8 mouse cellular contexts compared by ENCODE assay signal in genomic region chr16:33944772-33945171, GRCm38 (mm10). TPM values are rescaled to one million over a fixed set of nuclear protein-coding genes. Genes with fewer than 3 reads are reported as not detected.
DNase-seq lines count a peak whose midpoint lies in the region; ATAC-seq lines count a peak whose summit lies in the region.
"Had no signal": no experiment of that assay in that cellular context is flagged by ENCODE, and none has a peak within 500 bp of the region (broad histone marks: within the 10 kb centered on the region; RNA-seq: fewer than 3 reads in every experiment).

No protein-coding gene starts in this region.

- no peaks in the 10 kb centered on the region for H3K9me3 ChIP-seq in hindbrain, embryonic 10.5 days
- H3K9me3 ChIP-seq in hindbrain, embryonic 13.5 days, result no peaks in the 10 kb centered on the region
- no peaks in the 10 kb centered on the region for H3K9me3 ChIP-seq in heart, embryonic 13.5 days
- H3K9me3 ChIP-seq: neural tube, embryonic 13.5 days had no signal

- H3K9ac ChIP-seq in hindbrain, embryonic 13.5 days, result no peak overlapping the region
- H3K9ac ChIP-seq in heart, embryonic 13.5 days, result peak overlapping the region; percentile 5; the same call in 1 of the 2 replicates
- H3K9ac ChIP-seq: neural tube, embryonic 13.5 days had no signal

- no peak overlapping the region for H3K4me3 ChIP-seq in hindbrain, embryonic 10.5 days
- H3K4me3 ChIP-seq in hindbrain, embryonic 13.5 days, result no peak overlapping the region
- H3K4me3 ChIP-seq in heart, embryonic 13.5 days, result no peak overlapping the region
- H3K4me3 ChIP-seq: neural tube, embryonic 13.5 days had no signal

- 44% methylated on average over 6 of the region's 6 CpGs for WGBS in hindbrain, embryonic 10.5 days
- 42% methylated on average over 6 of the region's 6 CpGs for WGBS in hindbrain, embryonic 13.5 days
- 21% methylated on average over 6 of the region's 6 CpGs for WGBS in heart, embryonic 13.5 days

- no peaks in the 10 kb centered on the region; the same call in 1 of the 2 replicates for H3K36me3 ChIP-seq in hindbrain, embryonic 10.5 days
- H3K36me3 ChIP-seq in hindbrain, embryonic 13.5 days, result no peaks in the 10 kb centered on the region
- peaks cover 25% of the 10 kb centered on the region for H3K36me3 ChIP-seq in heart, embryonic 13.5 days
- H3K36me3 ChIP-seq: neural tube, embryonic 13.5 days had no signal

- peaks cover 60% of the 10 kb centered on the region for H3K4me1 ChIP-seq in hindbrain, embryonic 10.5 days (replicated peaks)
- peaks cover 50% of the 10 kb centered on the region for H3K4me1 ChIP-seq in hindbrain, embryonic 13.5 days (replicated peaks)
- peaks cover 76% of the 10 kb centered on the region for H3K4me1 ChIP-seq in heart, embryonic 13.5 days

- H3K4me2 ChIP-seq in hindbrain, embryonic 13.5 days, result no peak overlapping the region
- no peak overlapping the region for H3K4me2 ChIP-seq in heart, embryonic 13.5 days
- H3K4me2 ChIP-seq: neural tube, embryonic 13.5 days had no signal

- H3K27ac ChIP-seq in hindbrain, embryonic 10.5 days, result peak overlapping the region; percentile 59; the same call in 1 of the 2 replicates
- H3K27ac ChIP-seq in hindbrain, embryonic 13.5 days, result no peak overlapping the region
- peak overlapping the region; percentile 60 for H3K27ac ChIP-seq in heart, embryonic 13.5 days (replicated peaks)
- H3K27ac ChIP-seq: neural tube, embryonic 13.5 days had no signal

- DNase-seq in hindbrain, embryonic 10.5 days (ENCODE audit: low spot score), result peak; percentile 46
- peak; percentile 39 for DNase-seq in embryo, embryonic 9.5 days (ENCODE audit: extremely low spot score)
- peak; percentile 54 to 73 for DNase-seq in kidney, postnatal 25 days
- DNase-seq in layer of hippocampus, adult 8-10 months (ENCODE audit: low spot score in 2 of 2), result no peak
- no peak for DNase-seq in right cerebral cortex, postnatal 36 days (ENCODE audit: low spot score in 2 of 2)

- no peaks in the 10 kb centered on the region for H3K27me3 ChIP-seq in hindbrain, embryonic 10.5 days (ENCODE audit: insufficient read depth, poor library complexity, severe bottlenecking)
- no peaks in the 10 kb centered on the region for H3K27me3 ChIP-seq in hindbrain, embryonic 13.5 days
- no peaks in the 10 kb centered on the region for H3K27me3 ChIP-seq in heart, embryonic 13.5 days (replicated peaks)
- H3K27me3 ChIP-seq: neural tube, embryonic 13.5 days had no signal

- ATAC-seq in hindbrain, embryonic 13.5 days (ENCODE audit: low FRiP score), result no peak
- ATAC-seq in heart, embryonic 13.5 days (ENCODE audit: extremely low read depth, insufficient number of reproducible peaks, low FRiP score, low TSS enrichment), result no peak

RNA-seq across cellular contexts. Expression of gene Umps, which starts 22.1 kb away (rescaled TPM):
- polyA plus RNA-seq in hindbrain, embryonic 10.5 days (2016; fragmentation: Nextera tagmentation; extraction: Ambion mirVana), result 63.8 and 87.1 TPM in 2 replicates
- 22.0 and 24.1 TPM in 2 replicates for polyA plus RNA-seq in hindbrain, embryonic 13.5 days (2015; fragmentation: Nextera tagmentation; extraction: Ambion mirVana)
- polyA plus RNA-seq in heart, embryonic 13.5 days (2015; fragmentation: Nextera tagmentation; extraction: Ambion mirVana), result 32.9 and 33.4 TPM in 2 replicates
- 10 to 100 TPM; 14.6 to 20.2 (median 17.3) TPM for total RNA-seq in layer of hippocampus, adult 8-10 months (2022)

Comparison
In these comparisons a context has a peak if more than half of its experiments do, and no peak if none do; other contexts are left out.
1. DNase-seq: peak in hindbrain, embryonic 10.5 days (single experiment), embryo, embryonic 9.5 days (single experiment) and kidney, postnatal 25 days (2 of 2); none in layer of hippocampus, adult 8-10 months (0 of 2) and right cerebral cortex, postnatal 36 days (0 of 2).